7 mouse cellular contexts compared by ENCODE assay signal in genomic region chr6:47650463-47651384, GRCm38 (mm10). TPM values are rescaled to one million over a fixed set of nuclear protein-coding genes. Genes with fewer than 3 reads are reported as not detected.
DNase-seq lines count a peak whose midpoint lies in the region; ATAC-seq and TF ChIP-seq lines count a peak whose summit lies in the region.

No protein-coding gene starts in this region.

- H3K36me3 ChIP-seq in embryonic facial prominence, embryonic 10.5 days (replicated peaks), result no peaks in the 10 kb centered on the region
- no peaks in the 10 kb centered on the region for H3K36me3 ChIP-seq in intestine, postnatal 0 days (ENCODE audit: control insufficient read depth, insufficient read depth)
- H3K36me3 ChIP-seq in limb, embryonic 10.5 days, result no peaks in the 10 kb centered on the region
- H3K36me3 ChIP-seq in midbrain, embryonic 13.5 days, result no peaks in the 10 kb centered on the region

- H3K27me3 ChIP-seq in embryonic facial prominence, embryonic 10.5 days (replicated peaks; ENCODE audit: low read depth, poor library complexity, severe bottlenecking), result peaks cover 11% of the 10 kb centered on the region
- H3K27me3 ChIP-seq in intestine, postnatal 0 days (replicated peaks; ENCODE audit: control insufficient read depth, insufficient read depth, low read length), result no peaks in the 10 kb centered on the region
- H3K27me3 ChIP-seq in limb, embryonic 10.5 days (ENCODE audit: low read depth, poor library complexity, severe bottlenecking), result peaks cover 10% of the 10 kb centered on the region; the same call in 1 of the 2 replicates
- H3K27me3 ChIP-seq in midbrain, embryonic 13.5 days, result peaks cover 8% of the 10 kb centered on the region; the same call in 1 of the 2 replicates

- peak; percentile 93 for ATAC-seq in intestine, postnatal 0 days
- ATAC-seq in midbrain, embryonic 13.5 days, result peak; percentile 99

- peak overlapping the region; percentile 58 for H3K9ac ChIP-seq in intestine, postnatal 0 days (ENCODE audit: low read depth, low read length)
- peak overlapping the region; percentile 68 for H3K9ac ChIP-seq in midbrain, embryonic 13.5 days (replicated peaks)

- H3K9me3 ChIP-seq in embryonic facial prominence, embryonic 10.5 days, result no peaks in the 10 kb centered on the region
- no peaks in the 10 kb centered on the region for H3K9me3 ChIP-seq in intestine, postnatal 0 days (ENCODE audit: control insufficient read depth)
- no peaks in the 10 kb centered on the region for H3K9me3 ChIP-seq in limb, embryonic 10.5 days (replicated peaks)
- no peaks in the 10 kb centered on the region for H3K9me3 ChIP-seq in midbrain, embryonic 13.5 days

- H3K4me2 ChIP-seq in intestine, postnatal 0 days (replicated peaks; ENCODE audit: low read depth), result peak overlapping the region; percentile 95
- H3K4me2 ChIP-seq in midbrain, embryonic 13.5 days (replicated peaks), result peak overlapping the region; percentile 66

- H3K27ac ChIP-seq in embryonic facial prominence, embryonic 10.5 days (replicated peaks), result peak overlapping the region; percentile 81
- peak overlapping the region; percentile 15; the same call in 1 of the 2 replicates for H3K27ac ChIP-seq in intestine, postnatal 0 days (ENCODE audit: low read depth, low read length)
- H3K27ac ChIP-seq in limb, embryonic 10.5 days, result peak overlapping the region; percentile 50
- H3K27ac ChIP-seq in midbrain, embryonic 13.5 days, result peak overlapping the region; percentile 72

- peak overlapping the region; percentile 71 for H3K4me3 ChIP-seq in embryonic facial prominence, embryonic 10.5 days
- peak overlapping the region; percentile 71 for H3K4me3 ChIP-seq in intestine, postnatal 0 days (ENCODE audit: low read depth, low read length)
- peak overlapping the region; percentile 67 for H3K4me3 ChIP-seq in limb, embryonic 10.5 days
- H3K4me3 ChIP-seq in midbrain, embryonic 13.5 days (replicated peaks), result peak overlapping the region; percentile 64

- TF ChIP-seq CTCF in intestine, postnatal 0 days (IDR thresholded peaks at IDR 0.05; ENCODE audit: low read depth), result peak; percentile 99

- WGBS in embryonic facial prominence, embryonic 10.5 days, result 3% methylated on average over 46 of the region's 46 CpGs
- 4% methylated on average over 46 of the region's 46 CpGs for WGBS in intestine, postnatal 0 days
- 3% methylated on average over 46 of the region's 46 CpGs for WGBS in limb, embryonic 10.5 days
- WGBS in midbrain, embryonic 13.5 days, result 1% methylated on average over 46 of the region's 46 CpGs

- no peaks in the 10 kb centered on the region; the same call in 1 of the 2 replicates for H3K4me1 ChIP-seq in embryonic facial prominence, embryonic 10.5 days
- no peaks in the 10 kb centered on the region for H3K4me1 ChIP-seq in intestine, postnatal 0 days (replicated peaks; ENCODE audit: control insufficient read depth, insufficient read depth, low read length)
- H3K4me1 ChIP-seq in limb, embryonic 10.5 days, result peaks cover 7% of the 10 kb centered on the region
- H3K4me1 ChIP-seq in midbrain, embryonic 13.5 days (replicated peaks), result no peaks in the 10 kb centered on the region

- peak; percentile 97 for DNase-seq in adrenal gland, postnatal 10 days
- peak; percentile 93 for DNase-seq in embryonic facial prominence, embryonic 10.5 days (ENCODE audit: low spot score)
- peak; percentile 41 for DNase-seq in gonadal fat pad, adult 2 months (ENCODE audit: low read depth)
- peak; percentile 95 for DNase-seq in limb, embryonic 10.5 days (ENCODE audit: low spot score)
- DNase-seq in spleen, adult 12 weeks (ENCODE audit: low spot score), result peak; percentile 82

RNA-seq across cellular contexts. Expression of gene Ezh2, which starts 55.6 kb away (rescaled TPM):
- 10 to 100 TPM; 32.9 to 48.1 TPM for total RNA-seq in adrenal gland, postnatal 10 days (2021)
- polyA plus RNA-seq in embryonic facial prominence, embryonic 10.5 days (2016; fragmentation: Nextera tagmentation; extraction: Ambion mirVana), result 173 and 174 TPM in 2 replicates
- 4.3 and 4.9 TPM in 2 replicates for polyA plus RNA-seq in gonadal fat pad, adult 2 months (2012; rRNA removed)
- polyA plus RNA-seq in intestine, postnatal 0 days (2015; fragmentation: Nextera tagmentation; extraction: Ambion mirVana), result 38.7 and 40.7 TPM in 2 replicates
- 150 and 171 TPM in 2 replicates for polyA plus RNA-seq in limb, embryonic 10.5 days (2016; fragmentation: Nextera tagmentation; extraction: Ambion mirVana)
- 150 and 153 TPM in 2 replicates for polyA plus RNA-seq in midbrain, embryonic 13.5 days (2015; fragmentation: Nextera tagmentation; extraction: Ambion mirVana)

Comparison
In these comparisons a context has a peak if more than half of its experiments do, and no peak if none do; other contexts are left out.
1. Peak in every context shown above with its lines: DNase-seq, ATAC-seq, H3K4me3 ChIP-seq and H3K27ac ChIP-seq.
2. DNase-seq: peak in every context shown above with its lines; median percentile 97 in adrenal gland, postnatal 10 days; 95 in limb, embryonic 10.5 days; 93 in embryonic facial prominence, embryonic 10.5 days; 82 in spleen, adult 12 weeks; 41 in gonadal fat pad, adult 2 months.
3. H3K27ac ChIP-seq: peak in every context shown above with its lines; median percentile 81 in embryonic facial prominence, embryonic 10.5 days; 72 in midbrain, embryonic 13.5 days; 50 in limb, embryonic 10.5 days; 15 in intestine, postnatal 0 days.